Mouse (Mus musculus): ENCODE results near the gene Igf2. TPM values are rescaled to one million over a fixed set of nuclear protein-coding genes. Genes with fewer than 3 reads are reported as not detected.

Gene Igf2
- total and polyA plus RNA-seq, 3 experiments, result not detected

GRCm38 (mm10) chr7:142645045-142645444, 21.6 kb downstream of the Igf2 start:
- Histone ChIP-seq H3K4me1 (ENCODE audit: control insufficient read depth in 1 of 2, insufficient read depth in 2 of 2, low read length in 2 of 2) (no peaks in the 10 kb centered on the region), H3K36me3 (ENCODE audit: control insufficient read depth in 1 of 2, insufficient read depth in 2 of 2, low read length in 2 of 2) (no peaks in the 10 kb centered on the region), H3K9me3 (replicated peaks; ENCODE audit: insufficient read depth, low read length) (no peaks in the 10 kb centered on the region), H3K9ac (ENCODE audit: control insufficient read depth, low read depth, low read length, poor library complexity, severe bottlenecking) (no peak overlapping the region), H3K27me3 (ENCODE audit: control insufficient read depth in 1 of 2, insufficient read depth in 2 of 2, low read length in 2 of 2) (0 out of 4 replicates have a peak, but pooled peaks cover 0 to 2% of the 10 kb centered on the region in 2 experiments), H3K27ac (ENCODE audit: control insufficient read depth, low read depth, low read length) (no peak overlapping the region), H3K4me3 (ENCODE audit: control insufficient read depth in 1 of 2, insufficient read depth in 1 of 2, low read depth in 2 of 2, low read length in 2 of 2) (no peak overlapping the region), H3K79me2 (ENCODE audit: control insufficient read depth, insufficient read depth, low read length, poor library complexity) (no peaks in the 10 kb centered on the region)
- no peak for TF ChIP-seq RCOR1 (IDR thresholded peaks at IDR 0.05; ENCODE audit: low read depth, low read length)
- TF ChIP-seq NRF1 (IDR thresholded peaks at IDR 0.05; ENCODE audit: insufficient read depth, low read depth, low read length, poor library complexity, severe bottlenecking), result no peak
- TF ChIP-seq NELFE (IDR thresholded peaks at IDR 0.05; ENCODE audit: low read depth, low read length), result no peak
- no peak for TF ChIP-seq SMC3 (IDR thresholded peaks at IDR 0.05; ENCODE audit: low read depth, low read length)
- TF ChIP-seq CHD1 (IDR thresholded peaks at IDR 0.05; ENCODE audit: low read depth, low read length), result no peak
- no peak for TF ChIP-seq ZNF384 (IDR thresholded peaks at IDR 0.05; ENCODE audit: low read depth, low read length)
- no peak for TF ChIP-seq USF2 (IDR thresholded peaks at IDR 0.05; ENCODE audit: borderline replicate concordance in 1 of 2, insufficient read depth in 1 of 2, low read depth in 1 of 2, low read length in 2 of 2)
- no peak for TF ChIP-seq GABPA (IDR thresholded peaks at IDR 0.05; ENCODE audit: low read depth, low read length)
- TF ChIP-seq POLR2AphosphoS5 (IDR thresholded peaks at IDR 0.05; ENCODE audit: borderline replicate concordance, low read depth, low read length), result no peak
- no peak for TF ChIP-seq HCFC1 (IDR thresholded peaks at IDR 0.05; ENCODE audit: low read depth, low read length)
- no peak for TF ChIP-seq ZKSCAN1 (IDR thresholded peaks at IDR 0.05; ENCODE audit: low read depth, low read length)
- no peak for TF ChIP-seq EP300 (IDR thresholded peaks at IDR 0.05; ENCODE audit: low read depth in 1 of 2, low read length in 2 of 2)
- TF ChIP-seq GATA1 (IDR thresholded peaks at IDR 0.05; ENCODE audit: low read depth, low read length), result no peak
- no peak for TF ChIP-seq BHLHE40 (IDR thresholded peaks at IDR 0.05; ENCODE audit: borderline replicate concordance, low read depth, low read length)
- no peak for TF ChIP-seq MEF2A (IDR thresholded peaks at IDR 0.05; ENCODE audit: extremely low read depth, insufficient replicate concordance, low read depth, low read length, poor library complexity, severe bottlenecking)
- no peak for TF ChIP-seq MAZ (IDR thresholded peaks at IDR 0.05; ENCODE audit: low read depth, low read length)
- TF ChIP-seq ZMIZ1 (IDR thresholded peaks at IDR 0.05; ENCODE audit: low read depth, low read length), result no peak
- no peak for TF ChIP-seq UBTF (IDR thresholded peaks at IDR 0.05; ENCODE audit: borderline replicate concordance, insufficient read depth, low read depth, low read length)
- TF ChIP-seq E2F4 (IDR thresholded peaks at IDR 0.05; ENCODE audit: borderline replicate concordance, low read depth, low read length), result no peak
- no peak for DNase-seq (ENCODE audit: low read depth, low spot score)

- no peak for DNase-seq (ENCODE audit: low read depth, low spot score)
- Histone ChIP-seq H3K79me2 (ENCODE audit: control insufficient read depth, insufficient read depth, low read length, poor library complexity) (no peaks in the 10 kb centered on the region), H3K4me1 (ENCODE audit: control insufficient read depth in 1 of 2, insufficient read depth in 2 of 2, low read length in 2 of 2) (no peaks in the 10 kb centered on the region), H3K27me3 (ENCODE audit: control insufficient read depth in 1 of 2, insufficient read depth in 2 of 2, low read length in 2 of 2) (no peaks in the 10 kb centered on the region; a peak in 1 of 4 replicates), H3K9me3 (replicated peaks; ENCODE audit: insufficient read depth, low read length) (no peaks in the 10 kb centered on the region), H3K27ac (ENCODE audit: control insufficient read depth, low read depth, low read length) (no peak overlapping the region), H3K36me3 (ENCODE audit: control insufficient read depth in 1 of 2, insufficient read depth in 2 of 2, low read length in 2 of 2) (no peaks in the 10 kb centered on the region), H3K4me3 (ENCODE audit: control insufficient read depth in 1 of 2, insufficient read depth in 1 of 2, low read depth in 2 of 2, low read length in 2 of 2) (no peak overlapping the region), H3K9ac (ENCODE audit: control insufficient read depth, low read depth, low read length, poor library complexity, severe bottlenecking) (no peak overlapping the region)
- no peak for TF ChIP-seq MXI1 (IDR thresholded peaks at IDR 0.05; ENCODE audit: low read depth, low read length)
These were observed 30.4 kb downstream of the Igf2 start for GRCm38 (mm10) chr7:142636178-142636577.
